9 mouse cellular contexts compared by ENCODE assay signal in genomic region chr2:32488679-32489078, GRCm38 (mm10). TPM values are rescaled to one million over a fixed set of nuclear protein-coding genes. Genes with fewer than 3 reads are reported as not detected.
DNase-seq lines count a peak whose midpoint lies in the region; ATAC-seq and TF ChIP-seq lines count a peak whose summit lies in the region.
"Had no signal": no experiment of that assay in that cellular context is flagged by ENCODE, and none has a peak within 500 bp of the region (broad histone marks: within the 10 kb centered on the region; RNA-seq: fewer than 3 reads in every experiment).

No protein-coding gene starts in this region.

- H3K9ac ChIP-seq in forebrain, embryonic 11.5 days (ENCODE audit: low read length), result no peak overlapping the region
- H3K9ac ChIP-seq in lung, embryonic 14.5 days, result no peak overlapping the region
- H3K9ac ChIP-seq: limb, embryonic 13.5 days had no signal

- TF ChIP-seq CTCF in lung, embryonic 14.5 days (IDR thresholded peaks at IDR 0.05; ENCODE audit: low read depth), result peak; percentile 93

- no peak overlapping the region for H3K4me2 ChIP-seq in forebrain, embryonic 11.5 days (ENCODE audit: low read depth, low read length, severe bottlenecking)
- H3K4me2 ChIP-seq in lung, embryonic 14.5 days, result no peak overlapping the region
- H3K4me2 ChIP-seq: limb, embryonic 13.5 days had no signal

- no peaks in the 10 kb centered on the region for H3K9me3 ChIP-seq in forebrain, embryonic 11.5 days (ENCODE audit: control insufficient read depth, low read length)
- no peaks in the 10 kb centered on the region for H3K9me3 ChIP-seq in lung, embryonic 14.5 days (ENCODE audit: low read depth, low read length)
- H3K9me3 ChIP-seq: limb, embryonic 13.5 days had no signal

- no peak overlapping the region for H3K27ac ChIP-seq in forebrain, embryonic 11.5 days (ENCODE audit: low read depth, low read length)
- no peak overlapping the region for H3K27ac ChIP-seq in lung, embryonic 14.5 days (ENCODE audit: low read depth)
- H3K27ac ChIP-seq: limb, embryonic 13.5 days had no signal

- no peak overlapping the region for H3K4me3 ChIP-seq in forebrain, embryonic 11.5 days (ENCODE audit: low read depth, low read length)
- H3K4me3 ChIP-seq in lung, embryonic 14.5 days (ENCODE audit: low read depth, low read length), result no peak overlapping the region
- H3K4me3 ChIP-seq: limb, embryonic 13.5 days had no signal

- no peaks in the 10 kb centered on the region for H3K36me3 ChIP-seq in forebrain, embryonic 11.5 days (ENCODE audit: control insufficient read depth, insufficient read depth, low read length)
- no peaks in the 10 kb centered on the region for H3K36me3 ChIP-seq in lung, embryonic 14.5 days (ENCODE audit: insufficient read depth)
- H3K36me3 ChIP-seq: limb, embryonic 13.5 days had no signal

- intact Hi-C loops in heart, postnatal 14 days (cut with DNase I), result loop anchor here (1.0 kb wide), 1 partner anchor 78 kb away; no protein-coding TSS in a partner anchor

- no peaks in the 10 kb centered on the region for H3K4me1 ChIP-seq in forebrain, embryonic 11.5 days (replicated peaks; ENCODE audit: control insufficient read depth, insufficient read depth, low read length)
- no peaks in the 10 kb centered on the region for H3K4me1 ChIP-seq in lung, embryonic 14.5 days (ENCODE audit: insufficient read depth)
- H3K4me1 ChIP-seq: limb, embryonic 13.5 days had no signal

- DNase-seq in ES-CJ7 (ENCODE audit: low read depth, low spot score), result peak; percentile 93
- DNase-seq in c-Kit-negative CD71-positive TER-119-positive erythroid progenitor cells, embryonic 14.5 days (ENCODE audit: low read depth, low spot score), result peak; percentile 47
- peak; percentile 88 for DNase-seq in forebrain, embryonic 11.5 days (ENCODE audit: low spot score)
- DNase-seq in heart, postnatal 14 days, result peak; percentile 76 to 90
- peak; percentile 86 to 92 for DNase-seq in kidney, postnatal 4 days
- peak; percentile 96 for DNase-seq in lung, embryonic 14.5 days
- peak; percentile 74 for DNase-seq in ovary, postnatal 36 days (ENCODE audit: low spot score)
- peak; percentile 77 to 89 for DNase-seq in thymus, postnatal 10 days (ENCODE audit: low spot score in 2 of 2)

- 3% methylated on average over 5 of the region's 5 CpGs for WGBS in forebrain, embryonic 11.5 days
- 1% methylated on average over 5 of the region's 5 CpGs for whole genome bisulfite sequencing in lung, embryonic 14.5 days

- no peak; the same call in 1 of the 2 replicates for ATAC-seq in forebrain, embryonic 11.5 days (replicated peaks; ENCODE audit: low FRiP score)
- peak; percentile 50; the same call in 1 of the 2 replicates for ATAC-seq in lung, embryonic 14.5 days (ENCODE audit: insufficient read depth)

- H3K27me3 ChIP-seq in forebrain, embryonic 11.5 days (ENCODE audit: control insufficient read depth, insufficient read depth, low read length), result no peaks in the 10 kb centered on the region
- H3K27me3 ChIP-seq in lung, embryonic 14.5 days (ENCODE audit: insufficient read depth, low read length), result no peaks in the 10 kb centered on the region
- H3K27me3 ChIP-seq: limb, embryonic 13.5 days had no signal

RNA-seq across cellular contexts. Expression of gene Slc25a25, which starts 37.4 kb away (rescaled TPM):
- 25.9 and 26.6 TPM in 2 replicates for polyA plus RNA-seq in forebrain, embryonic 11.5 days (2014; fragmentation: Nextera tagmentation; extraction: Ambion mirVana)
- total RNA-seq in heart, postnatal 14 days (2021), result 10 to 100 TPM in 1 of 2 experiments, 1 to 10 TPM in 1; 9.7 to 15.5 TPM
- polyA plus RNA-seq in lung, embryonic 14.5 days (2014; fragmentation: Nextera tagmentation; extraction: Ambion mirVana), result 16.3 and 19.5 TPM in 2 replicates

RNA-seq across cellular contexts. Expression of gene Naif1, which starts 38.4 kb away (rescaled TPM):
- polyA plus RNA-seq in forebrain, embryonic 11.5 days (2014; fragmentation: Nextera tagmentation; extraction: Ambion mirVana), result 6.6 and 7.1 TPM in 2 replicates
- 1 to 10 TPM; 3.1 to 3.4 TPM for total RNA-seq in heart, postnatal 14 days (2021)
- polyA plus RNA-seq in lung, embryonic 14.5 days (2014; fragmentation: Nextera tagmentation; extraction: Ambion mirVana), result 5.7 and 6.5 TPM in 2 replicates

RNA-seq across cellular contexts. Expression of gene Fam102a, which starts 46.5 kb away (rescaled TPM):
- 10.4 and 10.6 TPM in 2 replicates for polyA plus RNA-seq in forebrain, embryonic 11.5 days (2014; fragmentation: Nextera tagmentation; extraction: Ambion mirVana)
- total RNA-seq in heart, postnatal 14 days (2021), result 1 to 10 TPM; 8.6 to 9.7 TPM
- 18.4 and 19.9 TPM in 2 replicates for polyA plus RNA-seq in lung, embryonic 14.5 days (2014; fragmentation: Nextera tagmentation; extraction: Ambion mirVana)
